Mouse (Mus musculus) neutrophil, adult 65 days (primary cell): ENCODE data around the gene Esp22. TPM values are rescaled to one million over a fixed set of nuclear protein-coding genes. Genes with fewer than 3 reads are reported as not detected.

Source experiments
- total RNA-seq: library from RNA; stranded (reverse); gene quantifications from 2 replicates; pipeline ENCODE4 v1.2.4, GENCODE M21; 2023

The Esp22 gene
- not detected in 2 replicates for total RNA-seq

DNA sequence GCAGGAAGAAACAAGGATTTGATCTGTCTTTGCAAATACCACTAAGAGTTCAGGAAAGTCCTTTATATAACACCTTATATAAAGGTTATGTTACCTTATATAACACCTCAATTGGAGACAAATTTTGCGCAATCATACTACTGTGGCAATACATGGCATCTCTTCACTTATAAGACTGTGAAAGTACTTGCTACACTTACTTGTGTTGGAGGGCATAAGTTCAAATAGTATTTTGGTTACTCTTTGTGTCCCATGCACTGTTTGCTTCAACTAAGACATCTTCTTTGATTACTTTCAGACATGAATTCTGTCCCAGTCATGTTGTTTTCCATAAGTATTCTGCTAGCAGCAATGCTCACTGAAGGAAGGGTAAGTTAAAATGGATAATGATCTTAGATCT is at the start of gene Esp22:
TSS of gene Esp22 (plus strand) at position 301 of the 400 bp plus-strand sequence.

DNA sequence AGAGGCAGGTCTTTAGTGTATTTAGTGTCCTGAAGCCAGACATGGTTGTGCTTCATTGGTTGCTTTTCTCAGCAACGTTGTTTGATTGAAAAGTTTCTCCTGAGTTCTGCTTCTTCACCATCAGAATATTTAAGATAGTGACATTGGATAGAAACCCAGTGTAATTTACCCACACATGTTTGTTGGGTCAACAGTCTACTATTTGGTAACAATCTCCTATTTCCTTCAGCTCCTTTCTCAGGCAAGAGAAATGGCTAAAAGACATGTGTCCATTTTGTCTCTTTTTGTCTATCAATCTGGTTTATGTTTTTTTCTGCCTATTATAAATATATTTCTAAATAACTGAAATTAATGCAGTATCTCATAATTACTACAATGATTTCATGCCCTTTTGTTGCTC is 18.2 kb upstream of the Esp22 start, which contains the start of gene Esp23:
TSS of gene Esp23 (minus strand) at position 101 of the 400 bp plus-strand sequence.

Other genes starting within 250 kb of the Esp22 start
- not detected in 2 replicates for gene Esp24, start 58.6 kb upstream of the Esp22 start, total RNA-seq
- not detected in 2 replicates for gene Gm21903, start 52.0 kb upstream of the Esp22 start, total RNA-seq
- gene Esp23, start 18.3 kb upstream of the Esp22 start, total RNA-seq, result not detected in 2 replicates